Mouse (Mus musculus): ENCODE data around the gene Wipi2. TPM values are rescaled to one million over a fixed set of nuclear protein-coding genes. Genes with fewer than 3 reads are reported as not detected.

Gene Wipi2
- polyA plus RNA-seq (2015; fragmentation: Nextera tagmentation; extraction: Ambion mirVana) = 50.0 and 53.1 TPM in 2 replicates

- Histone ChIP-seq H3K36me3 (peaks cover 5% of the 10 kb centered on the region; the same call in 1 of the 2 replicates), H3K9me3 (no peaks in the 10 kb centered on the region), H3K4me1 (peaks cover 18% of the 10 kb centered on the region), H3K4me2 (replicated peaks) (peak within 1 kb of the TSS; percentile 90), H3K9ac (peak within 1 kb of the TSS; percentile 86), H3K27ac (peak within 1 kb of the TSS; percentile 87; the same call in 1 of the 2 replicates), H3K4me3 (peak within 1 kb of the TSS; percentile 99), H3K27me3 (no peaks in the 10 kb centered on the region)
- 88% methylated on average over 2 of the region's 2 CpGs for WGBS
- ATAC-seq (ENCODE audit: low FRiP score, low read depth) = no peak
These were observed at the start of gene Wipi2 for GRCm38 (mm10) chr5:142627398-142627797. Gene Wipi2 (plus strand): TSS chr5:142627698.

- H3K9me3 ChIP-seq = no peaks in the 10 kb centered on the region; the same call in 1 of the 2 replicates
- no peak overlapping the region for H3K9ac ChIP-seq
- no peak overlapping the region for H3K27ac ChIP-seq
- H3K4me1 ChIP-seq = no peaks in the 10 kb centered on the region
- 84% methylated on average over 10 of the region's 10 CpGs for WGBS
- H3K4me2 ChIP-seq (replicated peaks) = no peak overlapping the region
- no peaks in the 10 kb centered on the region; the same call in 1 of the 2 replicates for H3K27me3 ChIP-seq
- no peaks in the 10 kb centered on the region for H3K36me3 ChIP-seq
- H3K4me3 ChIP-seq = no peak overlapping the region
- no peak for ATAC-seq (ENCODE audit: low FRiP score, low read depth)
These were observed 49.3 kb upstream of the Wipi2 start for GRCm38 (mm10) chr5:142578192-142578591.

GRCm38 (mm10) chr5:142581517-142581916, 46.0 kb upstream of the Wipi2 start:
- Histone ChIP-seq H3K4me1 (peaks cover 9% of the 10 kb centered on the region; the same call in 1 of the 2 replicates), H3K4me3 (no peak overlapping the region), H3K36me3 (no peaks in the 10 kb centered on the region), H3K9ac (no peak overlapping the region), H3K4me2 (replicated peaks) (no peak overlapping the region), H3K27me3 (no peaks in the 10 kb centered on the region; the same call in 1 of the 2 replicates), H3K27ac (no peak overlapping the region), H3K9me3 (no peaks in the 10 kb centered on the region; the same call in 1 of the 2 replicates)
- peak; percentile 77 for ATAC-seq (ENCODE audit: low FRiP score, low read depth)
- 10% methylated on average over 5 of the region's 5 CpGs for WGBS

GRCm38 (mm10) chr5:142583616-142584126, 43.8 kb upstream of the Wipi2 start:
- Histone ChIP-seq H3K9me3 (no peaks in the 10 kb centered on the region; the same call in 1 of the 2 replicates), H3K9ac (no peak overlapping the region), H3K4me1 (peaks cover 9% of the 10 kb centered on the region; the same call in 1 of the 2 replicates), H3K4me3 (no peak overlapping the region), H3K36me3 (no peaks in the 10 kb centered on the region), H3K27me3 (no peaks in the 10 kb centered on the region; the same call in 1 of the 2 replicates), H3K27ac (no peak overlapping the region; the same call in 1 of the 2 replicates), H3K4me2 (replicated peaks) (0 out of 2 replicates have a peak overlapping the region, but pooled peaks have one; percentile 9)
- 53% methylated on average over 14 of the region's 14 CpGs for WGBS
- peak; percentile 69 for ATAC-seq (ENCODE audit: low FRiP score, low read depth)

GRCm38 (mm10) chr5:142590953-142591616, 36.4 kb upstream of the Wipi2 start:
- Histone ChIP-seq H3K9me3 (no peaks in the 10 kb centered on the region), H3K36me3 (no peaks in the 10 kb centered on the region), H3K4me3 (no peak overlapping the region), H3K27me3 (no peaks in the 10 kb centered on the region), H3K4me2 (replicated peaks) (no peak overlapping the region), H3K9ac (no peak overlapping the region), H3K27ac (no peak overlapping the region), H3K4me1 (0 out of 2 replicates have a peak, but pooled peaks cover 3% of the 10 kb centered on the region)
- WGBS = 82% methylated on average over 6 of the region's 6 CpGs
- no peak for ATAC-seq (ENCODE audit: low FRiP score, low read depth)

GRCm38 (mm10) chr5:142595698-142596097, 31.8 kb upstream of the Wipi2 start:
- H3K4me2 ChIP-seq (replicated peaks) = no peak overlapping the region
- no peak overlapping the region for H3K27ac ChIP-seq
- ATAC-seq (ENCODE audit: low FRiP score, low read depth) = no peak
- no peak overlapping the region for H3K9ac ChIP-seq
- no peaks in the 10 kb centered on the region for H3K9me3 ChIP-seq
- no peaks in the 10 kb centered on the region for H3K36me3 ChIP-seq
- 65% methylated on average over 3 of the region's 3 CpGs for WGBS
- no peak overlapping the region for H3K4me3 ChIP-seq
- H3K27me3 ChIP-seq = no peaks in the 10 kb centered on the region
- 0 out of 2 replicates have a peak, but pooled peaks cover 3% of the 10 kb centered on the region for H3K4me1 ChIP-seq

GRCm38 (mm10) chr5:142596723-142597122, 30.8 kb upstream of the Wipi2 start:
- WGBS = 85% methylated on average over 6 of the region's 6 CpGs
- Histone ChIP-seq H3K4me2 (replicated peaks) (no peak overlapping the region), H3K9me3 (no peaks in the 10 kb centered on the region)

GRCm38 (mm10) chr5:142597648-142598390, 29.7 kb upstream of the Wipi2 start:
- no peaks in the 10 kb centered on the region for H3K27me3 ChIP-seq
- no peak overlapping the region for H3K4me3 ChIP-seq
- H3K9me3 ChIP-seq = no peaks in the 10 kb centered on the region
- WGBS = 70% methylated on average over 6 of the region's 6 CpGs
- no peak overlapping the region for H3K9ac ChIP-seq
- no peak for ATAC-seq (ENCODE audit: low FRiP score, low read depth)
- no peaks in the 10 kb centered on the region for H3K36me3 ChIP-seq
- no peak overlapping the region for H3K4me2 ChIP-seq (replicated peaks)
- 0 out of 2 replicates have a peak, but pooled peaks cover 3% of the 10 kb centered on the region for H3K4me1 ChIP-seq
- H3K27ac ChIP-seq = no peak overlapping the region

More at GRCm38 (mm10) chr5:142596723-142597122, 30.8 kb upstream of the Wipi2 start:
- H3K4me1 ChIP-seq = 0 out of 2 replicates have a peak, but pooled peaks cover 3% of the 10 kb centered on the region
- no peak overlapping the region for H3K4me3 ChIP-seq
- H3K27ac ChIP-seq = no peak overlapping the region
- H3K36me3 ChIP-seq = no peaks in the 10 kb centered on the region
- H3K27me3 ChIP-seq = no peaks in the 10 kb centered on the region
- ATAC-seq (ENCODE audit: low FRiP score, low read depth) = no peak
- H3K9ac ChIP-seq = no peak overlapping the region

GRCm38 (mm10) chr5:142604379-142604778, 23.1 kb upstream of the Wipi2 start:
- ATAC-seq (ENCODE audit: low FRiP score, low read depth) = no peak
- Histone ChIP-seq H3K27me3 (peaks cover 29% of the 10 kb centered on the region), H3K9me3 (no peaks in the 10 kb centered on the region), H3K36me3 (no peaks in the 10 kb centered on the region), H3K9ac (no peak overlapping the region), H3K4me3 (no peak overlapping the region), H3K27ac (no peak overlapping the region), H3K4me2 (replicated peaks) (no peak overlapping the region), H3K4me1 (peaks cover 9% of the 10 kb centered on the region)
- WGBS = 84% methylated on average over 7 of the region's 7 CpGs

GRCm38 (mm10) chr5:142605288-142605687, 22.2 kb upstream of the Wipi2 start:
- Histone ChIP-seq H3K36me3 (no peaks in the 10 kb centered on the region), H3K4me2 (replicated peaks) (no peak overlapping the region), H3K27me3 (peaks cover 36% of the 10 kb centered on the region), H3K4me1 (peaks cover 9% of the 10 kb centered on the region), H3K27ac (no peak overlapping the region), H3K9ac (no peak overlapping the region), H3K4me3 (no peak overlapping the region), H3K9me3 (no peaks in the 10 kb centered on the region)
- 91% methylated on average over 12 of the region's 12 CpGs for WGBS
- ATAC-seq (ENCODE audit: low FRiP score, low read depth) = no peak

- peak; percentile 77 for ATAC-seq (ENCODE audit: low FRiP score, low read depth)
- no peak within 1 kb of the TSS for H3K27ac ChIP-seq
- H3K36me3 ChIP-seq = no peaks in the 10 kb centered on the region
- peaks cover 9% of the 10 kb centered on the region for H3K4me1 ChIP-seq
- no peaks in the 10 kb centered on the region for H3K9me3 ChIP-seq
- H3K4me2 ChIP-seq (replicated peaks) = peak within 1 kb of the TSS; percentile 78
- WGBS = 2% methylated on average over 35 of the region's 42 CpGs
- peaks cover 36% of the 10 kb centered on the region for H3K27me3 ChIP-seq
- peak within 1 kb of the TSS; percentile 45 for H3K4me3 ChIP-seq
- peak within 1 kb of the TSS; percentile 66 for H3K9ac ChIP-seq
These were observed 19.1 kb upstream of the Wipi2 start, which contains the start of gene Mmd2 for GRCm38 (mm10) chr5:142608259-142608988. Gene Mmd2 (minus strand): TSS chr5:142608800.
